Mouse (Mus musculus): ENCODE results near the gene Stk19.
A peak's percentile ranks its signal among the peaks of the same experiment; 100 is the strongest.
"Not testable (repeated sequence)": the region's sequence is repeated elsewhere in the genome, so short reads cannot be mapped to it uniquely, and the experiment has no call there.

Stk19 gene

DNA sequence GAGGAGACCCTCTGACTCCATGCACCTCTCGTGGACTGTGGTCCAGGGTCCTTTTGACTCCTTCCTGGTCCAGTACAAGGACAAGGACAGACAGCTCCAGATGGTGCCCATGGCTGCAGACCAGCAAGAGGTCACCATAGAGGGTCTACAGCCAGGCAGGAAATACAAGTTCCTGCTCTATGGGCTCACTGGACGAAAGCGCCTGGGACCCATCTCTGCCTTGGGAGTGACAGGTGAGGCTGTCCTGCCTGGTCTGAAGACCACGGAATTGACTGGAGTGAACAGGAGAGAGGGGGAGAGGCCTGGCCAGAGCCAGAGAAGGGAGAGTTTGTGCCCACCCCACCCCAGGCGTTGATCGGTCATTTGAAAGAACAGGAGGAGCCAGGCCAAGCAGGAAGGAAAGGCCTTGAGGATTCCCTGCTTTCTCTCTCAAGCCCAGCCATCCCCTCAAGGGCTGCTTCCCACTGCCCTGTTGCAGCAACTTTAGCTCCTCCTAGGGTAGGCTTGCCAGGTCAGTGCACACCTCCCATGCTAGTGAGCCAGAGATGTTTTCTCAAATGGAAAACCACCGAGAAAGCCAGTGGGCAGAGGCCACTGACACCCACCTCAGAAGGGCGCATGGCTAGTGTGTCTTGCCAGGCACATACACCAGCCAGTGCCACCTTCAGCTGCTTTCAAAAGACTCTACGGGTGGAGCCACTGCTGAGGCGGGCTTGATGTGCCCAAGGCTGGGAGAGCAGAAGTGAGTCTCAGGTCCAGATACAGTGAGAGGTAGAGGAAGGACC, 39.3 kb downstream of the Stk19 start:
- ATAC-seq (ENCODE audit: low TSS enrichment), result not testable (repeated sequence)

DNA sequence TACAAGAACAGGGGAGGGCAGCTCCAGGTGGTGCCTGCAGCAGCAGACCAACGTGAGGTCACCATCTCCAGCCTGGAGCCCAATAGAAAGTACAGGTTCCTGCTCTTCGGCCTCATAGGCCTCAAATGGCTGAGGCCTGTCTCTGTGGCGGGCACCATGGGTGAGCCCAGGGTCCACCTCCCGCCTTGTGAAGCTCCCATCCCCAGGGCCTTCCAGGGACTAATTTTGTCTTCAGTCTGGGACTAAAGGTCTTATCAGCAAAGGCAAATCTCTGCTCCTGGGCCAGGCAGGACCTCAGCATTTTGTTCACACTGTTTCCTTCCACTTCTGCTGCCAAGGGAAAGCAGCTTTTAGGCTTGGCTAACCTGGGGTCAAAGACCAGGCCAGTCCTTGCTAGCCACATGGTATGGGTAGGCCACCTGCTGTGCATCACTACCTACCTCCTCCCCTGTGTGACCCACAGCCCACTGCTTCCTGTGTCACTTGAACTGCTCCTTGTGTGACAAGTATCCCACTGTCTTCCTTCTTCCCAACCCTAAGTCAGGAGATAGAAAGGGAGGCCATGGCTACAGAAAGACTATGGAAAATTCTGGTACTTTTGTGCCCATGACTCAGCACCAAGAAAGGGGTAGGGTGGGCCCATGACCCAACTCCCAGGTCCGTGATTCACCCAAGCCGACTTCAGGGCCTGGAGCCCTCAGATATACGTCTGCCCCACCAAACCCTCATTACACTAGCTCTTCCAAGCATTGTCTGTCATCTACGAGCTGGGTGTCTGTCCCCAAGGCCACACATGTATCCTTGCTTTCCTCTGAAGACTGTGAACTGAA, 40.2 kb downstream of the Stk19 start:
- no peak for ATAC-seq (ENCODE audit: low TSS enrichment)

DNA sequence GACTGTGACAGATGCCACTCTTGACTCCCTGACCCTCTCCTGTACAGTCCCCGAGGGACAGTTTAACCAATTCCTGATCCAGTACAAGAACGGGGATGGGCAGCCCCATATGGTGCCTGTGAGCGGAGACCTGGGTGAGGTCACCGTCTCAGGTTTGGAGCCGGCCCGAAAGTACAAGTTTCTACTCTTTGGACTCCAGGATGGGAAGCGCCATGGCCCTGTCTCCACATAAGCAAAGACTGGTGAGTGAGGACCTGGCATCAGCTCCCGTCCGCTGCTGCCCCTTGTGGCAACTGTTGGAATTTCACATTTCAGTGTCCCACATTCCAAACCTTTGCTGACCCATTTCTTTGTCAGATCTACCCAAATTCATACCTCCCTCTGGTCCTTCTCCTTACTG, 41.1 kb downstream of the Stk19 start:
- ATAC-seq (ENCODE audit: low TSS enrichment), result no peak; the same call in 1 of the 2 replicates

GRCm38 (mm10) chr17:34795016-34795415, 41.7 kb downstream of the Stk19 start:
- no peak for ATAC-seq (ENCODE audit: low TSS enrichment)

DNA sequence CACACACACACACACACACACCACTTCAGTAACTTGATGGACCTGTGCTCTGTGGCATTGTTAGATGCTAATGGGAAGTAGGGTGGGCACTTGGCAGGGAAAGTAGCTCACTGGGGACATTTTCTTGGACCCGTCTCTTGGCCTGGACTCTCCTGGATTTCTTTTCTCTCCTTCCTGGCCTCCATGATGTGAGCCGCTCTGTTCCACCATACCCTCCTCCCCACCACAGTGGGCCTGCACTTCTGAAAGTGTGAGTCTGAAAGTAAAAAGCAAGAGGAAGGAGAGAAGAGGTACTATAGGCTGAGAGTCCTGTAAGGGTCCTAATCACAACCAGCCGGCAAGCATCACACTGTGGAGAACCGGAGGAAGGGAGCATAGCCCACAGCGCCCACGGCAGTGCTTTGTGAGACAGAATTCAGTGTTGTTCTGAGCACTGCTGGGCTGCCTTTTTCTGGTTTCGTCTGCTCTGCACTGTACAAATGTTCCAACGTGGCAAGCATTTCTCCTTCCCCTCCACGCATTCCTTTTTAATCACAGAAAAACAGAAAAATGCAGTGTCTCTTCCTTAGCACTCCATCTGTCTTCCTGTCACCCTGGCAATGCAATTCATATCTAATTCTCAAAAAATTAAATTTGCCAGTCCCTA, 58.9 kb downstream of the Stk19 start:
- ATAC-seq (ENCODE audit: low TSS enrichment), result peak; percentile 92

Measured in frontal cortex, adult (tissue).